Mouse (Mus musculus): ENCODE measurements around the gene Vezt.

- TF ChIP-seq CTCF (IDR thresholded peaks at IDR 0.05; ENCODE audit: low read depth, low read length), result no peak
- no peak for TF ChIP-seq POLR2A (IDR thresholded peaks at IDR 0.05; ENCODE audit: extremely low read depth, insufficient read depth, low read length)
Measured at GRCm38 (mm10) chr10:93892551-93892950, 143.1 kb downstream of the Vezt start.
